Mouse (Mus musculus) urinary bladder, postnatal 0 days (tissue): ENCODE measurements around the gene Gm5795. TPM values are rescaled to one million over a fixed set of nuclear protein-coding genes. Genes with fewer than 3 reads are reported as not detected.

ENCODE experiments used
- polyA plus RNA-seq: library from polyadenylated mRNA; unstranded; fragments of >200 nt; fragmentation: Nextera tagmentation; extraction: Ambion mirVana; gene quantifications from 2 replicates; pipeline ENCODE4 v1.2.1, GENCODE M21; 2015

Gm5795 gene
- not detected in 2 replicates for polyA plus RNA-seq

GRCm38 (mm10) chr14:3187955-3188354 lies at the start of gene Gm5795:
Gene Gm5795, plus strand, starts transcription at chr14:3188255.

GRCm38 (mm10) chr14:3208272-3209152 lies 20.5 kb downstream of the Gm5795 start, which contains the start of gene D830030K20Rik:
Gene D830030K20Rik, plus strand, starts transcription at chr14:3208488.

Other genes with a start within 250 kb of the Gm5795 start
- gene Gm2888, start 158.3 kb upstream of the Gm5795 start, polyA plus RNA-seq = not detected in 2 replicates
- gene Gm2897, start 139.0 kb upstream of the Gm5795 start, polyA plus RNA-seq = 3.1 and 3.2 TPM in 2 replicates
- gene Gm10340, start 54.3 kb upstream of the Gm5795 start, polyA plus RNA-seq = not detected in 2 replicates
- 8.7 and 12.1 TPM in 2 replicates for gene D830030K20Rik, start 20.2 kb downstream of the Gm5795 start, polyA plus RNA-seq
- gene Gm2956, start 144.4 kb downstream of the Gm5795 start, polyA plus RNA-seq = 0.34 TPM in 1 of 2 replicates, not detected in the other
- not detected in 2 replicates for gene Gm10413, start 206.8 kb downstream of the Gm5795 start, polyA plus RNA-seq
- 1.1 and 1.5 TPM in 2 replicates for gene Gm10409, start 224.4 kb downstream of the Gm5795 start, polyA plus RNA-seq
- 1.0 and 1.3 TPM in 2 replicates for gene Gm3005, start 239.8 kb downstream of the Gm5795 start, polyA plus RNA-seq